Mouse (Mus musculus) neural tube, embryonic 12.5 days (tissue): ENCODE measurements around the gene Ntsr1. TPM values are rescaled to one million over a fixed set of nuclear protein-coding genes. Genes with fewer than 3 reads are reported as not detected.

Source experiments
- ATAC-seq: fragments of 200-750 bp; cut with Nextera tagmentation; 2 replicates; pipeline ENCODE4 v1.8.0; 2017; ENCODE audit warnings: low read depth, mild to moderate bottlenecking, moderate TSS enrichment, moderate library complexity; ENCODE audit not compliant: low FRiP score
- H3K27ac ChIP-seq: fragments of 300-500 bp; sonication (generic); 2 replicates; pipeline ENCODE4 v1.5.1; 2016
- H3K27me3 ChIP-seq: fragments of 300-500 bp; sonication (generic); replicated peaks from 2 replicates; pipeline ENCODE4 v1.6.1; 2016; ENCODE audit warnings: mild to moderate bottlenecking
- H3K36me3 ChIP-seq: fragments of 300-500 bp; sonication (generic); 2 replicates; pipeline ENCODE4 v1.6.1; 2016; ENCODE audit warnings: mild to moderate bottlenecking
- H3K4me1 ChIP-seq: fragments of 300-500 bp; sonication (generic); 2 replicates; pipeline ENCODE4 v1.6.1; 2016
- H3K4me2 ChIP-seq: fragments of 300-500 bp; sonication (generic); replicated peaks from 2 replicates; pipeline ENCODE4 v1.6.1; 2016; ENCODE audit warnings: mild to moderate bottlenecking
- H3K4me3 ChIP-seq: fragments of 300-500 bp; sonication (generic); 2 replicates; pipeline ENCODE4 v1.5.1; 2016
- H3K9ac ChIP-seq: fragments of 300-500 bp; sonication (generic); 2 replicates; pipeline ENCODE4 v1.6.1; 2016; ENCODE audit warnings: mild to moderate bottlenecking
- H3K9me3 ChIP-seq: fragments of 300-500 bp; sonication (generic); 2 replicates; pipeline ENCODE4 v1.6.1; 2016; ENCODE audit warnings: mild to moderate bottlenecking
- WGBS: fragments of 180-500 bp; shearing (Covaris S2); methylation state at CpG from one replicate; pipeline ENCODE4 v1.1.7; 2016; 5-methylcytosine and 5-hydroxymethylcytosine counted together
- polyA plus RNA-seq: library from polyadenylated mRNA; unstranded; fragments of >200 nt; fragmentation: Nextera tagmentation; extraction: Ambion mirVana; gene quantifications from 2 replicates; pipeline ENCODE4 v1.2.1, GENCODE M21; 2016

Gene Ntsr1
- polyA plus RNA-seq, 1 experiment from 2014 or later = 0.28 TPM

DNA sequence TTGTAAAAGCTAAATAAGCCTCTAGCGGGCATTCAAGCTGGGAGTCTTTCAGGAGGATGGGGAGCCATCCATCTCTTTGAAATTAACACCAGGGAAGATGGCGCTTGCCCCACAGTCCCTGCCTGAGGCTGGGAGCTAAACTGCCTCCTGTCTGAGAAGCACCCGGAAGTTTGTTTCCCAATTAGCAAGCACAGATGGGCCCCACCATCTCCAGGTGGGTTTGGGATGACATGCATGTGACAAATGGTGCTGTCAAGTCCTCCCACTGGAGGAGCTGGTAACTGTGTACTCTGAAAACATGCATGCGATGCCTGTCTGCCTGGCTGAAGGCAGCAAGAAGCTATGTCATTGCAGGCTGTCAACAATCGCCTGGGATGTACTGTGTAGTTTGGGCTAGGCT, 64.1 kb downstream of the Ntsr1 start:
- no peaks in the 10 kb centered on the region for H3K36me3 ChIP-seq
- no peak for ATAC-seq
- no peaks in the 10 kb centered on the region for H3K9me3 ChIP-seq
- H3K9ac ChIP-seq = no peak overlapping the region
- H3K4me3 ChIP-seq = no peak overlapping the region
- WGBS = 28% methylated on average over 5 of the region's 5 CpGs
- no peaks in the 10 kb centered on the region for H3K27me3 ChIP-seq
- H3K4me2 ChIP-seq = no peak overlapping the region
- H3K4me1 ChIP-seq = peaks cover 3% of the 10 kb centered on the region; the same call in 1 of the 2 replicates
- H3K27ac ChIP-seq = no peak overlapping the region

DNA sequence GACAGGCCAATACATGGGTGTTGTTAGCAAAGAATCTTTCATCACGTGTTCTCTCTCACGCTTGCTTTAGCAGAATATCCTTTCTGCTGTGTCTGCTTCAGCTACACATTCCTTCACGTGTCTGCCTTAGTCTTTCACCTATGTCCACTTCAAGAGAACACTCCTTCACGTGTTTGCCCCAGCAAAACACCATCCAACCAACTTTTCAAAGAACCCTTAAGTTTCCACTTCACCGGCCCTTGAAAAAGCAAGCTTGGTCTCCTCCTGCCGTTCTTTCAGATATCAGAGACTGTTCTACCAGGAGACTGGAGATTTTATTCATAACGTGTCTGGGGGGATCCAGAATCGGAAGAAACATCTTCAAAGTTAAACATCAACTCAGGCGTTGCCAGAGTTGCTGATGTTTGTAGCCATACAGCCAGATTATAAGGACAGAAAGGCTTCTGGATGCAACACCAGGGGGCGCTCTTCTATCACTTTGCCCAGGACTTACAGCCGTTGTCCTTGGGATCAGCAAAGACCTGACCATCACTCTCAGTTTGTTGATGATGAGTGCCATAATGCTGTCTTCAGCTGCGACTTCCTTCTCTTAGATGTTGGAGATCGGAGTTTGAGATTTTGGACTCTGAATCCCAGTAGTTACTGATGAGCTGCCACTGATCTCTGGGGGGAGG, 66.6 kb downstream of the Ntsr1 start:
- WGBS = 40% methylated on average over 13 of the region's 13 CpGs
- no peaks in the 10 kb centered on the region for H3K36me3 ChIP-seq
- ATAC-seq = no peak

DNA sequence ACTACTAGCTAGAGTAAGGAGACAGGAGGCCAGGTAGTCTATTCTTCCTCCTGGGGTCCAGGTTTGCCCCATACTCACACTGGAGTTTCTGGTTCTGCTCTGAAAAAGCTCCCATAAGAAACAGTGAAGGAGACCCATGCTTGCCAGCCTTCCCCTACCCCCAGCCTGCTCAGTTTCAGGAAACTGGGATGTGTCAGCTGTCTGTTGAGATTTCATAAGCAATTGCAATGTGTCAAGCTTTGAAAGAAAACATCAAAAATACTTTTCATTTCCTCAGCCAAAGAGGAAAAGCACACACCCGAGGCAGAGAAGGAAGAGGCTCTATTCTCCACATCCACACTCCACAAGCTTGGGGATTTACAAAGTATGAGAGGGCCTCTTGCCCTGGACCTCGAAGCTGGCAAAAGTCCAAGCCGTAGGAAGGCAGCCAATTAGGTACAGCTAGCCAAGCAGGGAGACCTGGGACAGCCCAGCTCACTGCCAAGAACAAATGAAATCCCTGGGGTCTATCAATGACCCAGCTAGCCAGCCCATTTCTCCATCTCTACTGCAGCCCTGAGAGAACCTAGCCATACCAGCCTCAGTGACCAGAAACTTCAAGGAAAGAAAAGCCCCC, 69.4 kb downstream of the Ntsr1 start:
- 63% methylated on average over 3 of the region's 3 CpGs for whole genome bisulfite sequencing
- no peak for ATAC-seq
- H3K27me3 ChIP-seq = no peaks in the 10 kb centered on the region
- H3K4me2 ChIP-seq = no peak overlapping the region
- H3K4me1 ChIP-seq = 0 out of 2 replicates have a peak, but pooled peaks cover 4% of the 10 kb centered on the region
- no peaks in the 10 kb centered on the region for H3K36me3 ChIP-seq
- no peaks in the 10 kb centered on the region for H3K9me3 ChIP-seq
- no peak overlapping the region for H3K4me3 ChIP-seq
- no peak overlapping the region for H3K27ac ChIP-seq
- no peak overlapping the region for H3K9ac ChIP-seq

More for the DNA sequence above, 66.6 kb downstream of the Ntsr1 start:
- Histone ChIP-seq H3K9ac (no peak overlapping the region), H3K4me3 (no peak overlapping the region), H3K27me3 (no peaks in the 10 kb centered on the region), H3K4me1 (peaks cover 7% of the 10 kb centered on the region; the same call in 1 of the 2 replicates), H3K4me2 (no peak overlapping the region), H3K27ac (no peak overlapping the region), H3K9me3 (no peaks in the 10 kb centered on the region)

DNA sequence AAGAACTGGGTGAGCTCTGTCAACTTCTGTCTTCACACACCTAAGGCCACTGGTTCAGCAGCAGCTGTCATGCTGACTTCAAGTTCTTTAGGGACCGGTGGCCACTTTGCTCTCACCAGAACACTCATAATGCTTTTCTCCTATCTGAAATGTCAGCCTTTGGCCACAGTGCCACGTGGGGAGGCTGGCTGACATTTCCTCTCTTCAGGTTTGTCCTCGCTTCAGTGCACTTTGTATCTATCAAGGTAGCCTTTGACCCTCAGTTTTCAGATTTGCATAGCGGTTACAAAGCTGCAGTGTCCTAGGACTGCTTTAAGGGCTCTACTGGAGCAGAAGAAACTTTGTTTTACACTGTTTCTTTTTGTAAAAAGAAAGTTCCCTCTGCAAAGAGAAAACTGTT, 76.7 kb downstream of the Ntsr1 start:
- ATAC-seq = no peak
- Histone ChIP-seq H3K27me3 (no peaks in the 10 kb centered on the region), H3K4me1 (no peaks in the 10 kb centered on the region), H3K9ac (no peak overlapping the region), H3K9me3 (no peaks in the 10 kb centered on the region), H3K4me2 (no peak overlapping the region), H3K36me3 (no peaks in the 10 kb centered on the region), H3K4me3 (no peak overlapping the region), H3K27ac (no peak overlapping the region)
- WGBS = 45% methylated on average over 4 of the region's 4 CpGs

DNA sequence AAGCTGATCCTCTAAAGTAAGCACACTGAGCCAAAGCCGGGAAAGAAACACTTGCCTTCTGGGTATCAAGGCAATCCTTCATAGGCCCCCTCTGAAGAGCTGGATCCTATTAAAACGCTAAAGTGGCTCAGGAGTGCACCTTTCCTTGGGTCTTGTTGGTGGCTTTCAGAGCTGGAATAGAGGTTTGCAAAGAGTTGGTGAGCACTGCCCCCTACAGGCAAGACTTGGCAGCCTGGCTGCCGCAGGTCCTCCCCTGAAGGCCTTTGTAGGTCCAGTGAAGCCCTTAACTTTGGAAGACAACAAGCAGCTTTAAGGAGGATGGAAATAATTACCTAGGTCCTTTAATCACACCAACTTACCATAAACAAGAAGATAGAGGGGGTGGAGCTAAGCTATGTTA, 78.9 kb downstream of the Ntsr1 start:
- Histone ChIP-seq H3K36me3 (no peaks in the 10 kb centered on the region), H3K9ac (no peak overlapping the region), H3K4me2 (no peak overlapping the region), H3K4me1 (peaks cover 7% of the 10 kb centered on the region), H3K9me3 (no peaks in the 10 kb centered on the region), H3K4me3 (no peak overlapping the region), H3K27ac (no peak overlapping the region), H3K27me3 (no peaks in the 10 kb centered on the region)
- no peak for ATAC-seq
- WGBS = 8% methylated on average over 3 of the region's 3 CpGs

DNA sequence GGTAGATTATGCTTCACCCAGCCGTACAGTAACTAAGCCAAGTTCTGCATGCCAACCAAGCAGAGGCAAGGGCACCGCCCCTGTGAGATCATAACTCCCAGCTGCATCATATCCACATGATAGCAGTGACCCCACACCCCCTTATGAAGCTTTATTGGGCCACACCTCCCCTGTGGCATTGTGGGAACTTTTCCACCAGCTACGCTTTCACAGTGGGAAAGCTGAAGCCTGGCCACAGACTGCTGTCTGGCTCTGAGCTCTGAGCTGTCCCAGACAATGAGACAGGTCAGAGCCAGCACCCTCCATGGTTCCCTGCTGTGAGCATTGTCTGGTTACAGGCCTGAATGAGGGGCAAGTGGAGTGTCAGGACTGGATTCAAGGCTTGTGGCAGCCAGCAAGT, 81.2 kb downstream of the Ntsr1 start, which contains the start of gene Mrgbp:
TSS of gene Mrgbp (plus strand) at position 303 of the 400 bp plus-strand sequence.
- Histone ChIP-seq H3K27me3 (no peaks in the 10 kb centered on the region), H3K4me3 (no peak within 1 kb of the TSS), H3K9me3 (no peaks in the 10 kb centered on the region), H3K36me3 (peaks cover 13% of the 10 kb centered on the region), H3K4me1 (peaks cover 17% of the 10 kb centered on the region), H3K4me2 (peak within 1 kb of the TSS; percentile 97; the same call in 1 of the 2 replicates), H3K9ac (no peak within 1 kb of the TSS), H3K27ac (no peak within 1 kb of the TSS)
- ATAC-seq = no peak
- 78% methylated on average over 3 of the region's 3 CpGs for WGBS

DNA sequence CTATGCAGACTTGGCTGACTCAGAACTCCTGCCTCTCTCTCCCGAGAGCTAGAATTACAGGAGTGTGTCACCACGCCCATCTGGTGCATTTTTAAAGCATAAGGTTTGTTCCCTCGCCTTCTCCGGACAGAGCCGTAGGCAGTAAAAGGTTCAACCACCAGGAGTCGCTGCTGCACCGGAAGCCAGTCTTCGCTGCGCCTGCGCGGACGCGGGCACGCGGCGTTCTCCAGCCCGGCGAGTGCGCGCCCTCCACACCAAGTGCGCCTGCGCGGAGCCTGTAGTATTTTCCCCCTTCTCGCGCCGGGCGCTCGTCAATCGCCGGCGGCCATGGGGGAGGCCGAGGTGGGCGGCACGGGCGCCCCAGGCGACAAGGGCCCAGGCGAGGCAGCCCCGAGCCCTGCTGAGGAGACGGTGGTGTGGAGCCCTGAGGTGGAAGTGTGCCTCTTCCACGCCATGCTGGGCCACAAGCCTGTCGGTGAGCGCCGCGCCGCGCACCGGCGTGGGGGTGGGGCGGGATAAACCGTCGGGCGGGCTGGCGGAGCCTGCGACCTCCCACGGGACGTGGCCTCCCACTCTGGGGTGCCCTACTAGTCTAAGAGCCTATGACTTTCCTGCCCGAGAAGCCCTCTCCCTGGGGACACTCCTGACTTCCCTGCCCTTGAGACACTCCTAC, 82.8 kb downstream of the Ntsr1 start:
- WGBS = under 1% methylated on average over 57 of the region's 57 CpGs
- Histone ChIP-seq H3K9ac (peak overlapping the region; percentile 96), H3K4me3 (peak overlapping the region; percentile 84), H3K4me2 (peak overlapping the region; percentile 97), H3K4me1 (peaks cover 17% of the 10 kb centered on the region), H3K27ac (0 out of 2 replicates have a peak overlapping the region, but pooled peaks have one; percentile 46), H3K36me3 (peaks cover 21% of the 10 kb centered on the region), H3K9me3 (no peaks in the 10 kb centered on the region), H3K27me3 (no peaks in the 10 kb centered on the region)
- peak; percentile 73 for ATAC-seq

DNA sequence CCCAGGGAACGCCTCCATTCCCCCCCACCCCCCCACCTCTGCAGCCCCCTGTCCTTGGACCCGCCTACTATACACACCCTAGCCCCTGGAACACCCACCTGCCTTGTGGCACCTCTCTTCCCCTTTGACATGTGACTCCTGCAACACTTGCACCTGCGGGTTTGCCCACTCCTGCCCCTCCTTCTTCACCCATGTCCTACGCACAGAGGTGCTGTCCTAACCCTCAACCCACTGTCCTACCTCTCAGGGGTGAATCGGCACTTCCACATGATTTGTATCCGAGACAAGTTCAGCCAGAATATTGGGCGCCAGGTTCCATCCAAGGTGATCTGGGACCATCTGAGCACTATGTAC, 83.4 kb downstream of the Ntsr1 start:
- Histone ChIP-seq H3K27ac (no peak overlapping the region), H3K4me2 (peak overlapping the region; percentile 97), H3K4me3 (peak overlapping the region; percentile 84), H3K9me3 (no peaks in the 10 kb centered on the region), H3K9ac (peak overlapping the region; percentile 96), H3K36me3 (peaks cover 21% of the 10 kb centered on the region), H3K4me1 (peaks cover 17% of the 10 kb centered on the region), H3K27me3 (no peaks in the 10 kb centered on the region)
- peak; percentile 39 for ATAC-seq
- 37% methylated on average over 7 of the region's 7 CpGs for WGBS

DNA sequence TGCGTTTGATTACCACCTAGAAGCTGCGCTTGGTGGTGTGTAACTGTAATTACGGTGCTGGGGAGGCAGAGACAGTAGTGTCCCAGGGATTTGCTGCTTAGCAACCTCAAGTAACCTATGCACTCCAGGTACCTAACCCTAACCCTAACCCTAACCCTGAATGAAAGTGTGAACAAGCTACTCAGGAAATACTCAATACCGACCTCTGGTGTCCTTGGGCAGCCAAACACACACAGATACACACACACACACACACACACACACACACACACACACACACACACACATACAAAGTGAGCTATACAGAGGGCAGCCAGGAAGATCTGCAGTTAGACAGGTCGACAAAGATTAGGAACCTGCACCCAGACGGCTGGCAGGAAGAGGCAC, 89.0 kb downstream of the Ntsr1 start:
- H3K9ac ChIP-seq = peak overlapping the region; percentile 87
- peak overlapping the region; percentile 85 for H3K4me3 ChIP-seq
- 50% methylated on average over 6 of the region's 6 CpGs for WGBS
- peak; percentile 23; the same call in 1 of the 2 replicates for ATAC-seq
- H3K4me2 ChIP-seq = peak overlapping the region; percentile 88
- no peaks in the 10 kb centered on the region for H3K27me3 ChIP-seq
- H3K9me3 ChIP-seq = no peaks in the 10 kb centered on the region
- 0 out of 2 replicates have a peak overlapping the region, but pooled peaks have one; percentile 82 for H3K27ac ChIP-seq
- peaks cover 49% of the 10 kb centered on the region for H3K36me3 ChIP-seq
- peaks cover 20% of the 10 kb centered on the region for H3K4me1 ChIP-seq

DNA sequence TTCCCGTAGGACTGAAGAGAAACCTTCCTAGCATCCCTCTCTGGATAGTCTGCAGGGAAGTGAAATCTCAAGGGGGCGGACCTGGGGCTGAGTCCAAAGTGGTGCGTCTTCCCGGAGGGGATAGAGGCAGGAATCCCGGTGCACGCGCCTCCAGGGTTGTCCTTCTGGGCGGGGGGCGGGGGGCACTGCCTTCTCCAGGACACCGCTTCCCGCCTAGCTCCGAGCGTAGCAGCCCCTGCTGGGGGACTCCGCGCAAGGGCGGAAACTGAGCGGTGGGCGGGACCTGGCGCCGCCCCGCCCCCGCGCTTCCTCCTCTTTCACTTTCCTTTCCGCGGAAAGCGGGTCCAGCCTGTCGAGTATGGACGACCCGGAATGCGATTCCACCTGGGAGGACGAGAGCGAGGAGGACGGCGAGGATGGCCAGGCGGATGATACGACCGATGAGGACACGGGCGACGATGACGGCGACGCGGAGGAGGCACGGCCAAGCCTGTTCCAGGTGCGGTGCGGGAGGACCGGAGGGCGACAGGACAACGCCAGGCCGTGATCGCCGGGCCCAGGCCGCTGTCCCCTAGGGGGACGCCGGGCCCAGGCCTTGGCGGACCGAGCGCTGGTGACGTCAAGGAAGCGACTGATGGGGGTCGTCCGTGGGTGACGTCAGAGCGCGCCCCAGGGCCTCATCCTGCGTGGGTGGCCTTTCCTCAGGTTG, 89.5 kb downstream of the Ntsr1 start, which contains the start of gene Ogfr:
TSS of gene Ogfr (plus strand) at position 123 of the 709 bp plus-strand sequence.
- Histone ChIP-seq H3K9ac (peak within 1 kb of the TSS; percentile 87), H3K9me3 (no peaks in the 10 kb centered on the region), H3K36me3 (peaks cover 55% of the 10 kb centered on the region), H3K4me3 (peak within 1 kb of the TSS; percentile 85), H3K4me1 (peaks cover 16% of the 10 kb centered on the region), H3K27me3 (no peaks in the 10 kb centered on the region), H3K27ac (peak within 1 kb of the TSS; percentile 82), H3K4me2 (peak within 1 kb of the TSS; percentile 88)
- ATAC-seq = peak; percentile 93
- under 1% methylated on average over 66 of the region's 67 CpGs for WGBS
